Mouse (Mus musculus) midbrain, postnatal 0 days (tissue): ENCODE results near the gene N4bp2l2. TPM values are rescaled to one million over a fixed set of nuclear protein-coding genes. Genes with fewer than 3 reads are reported as not detected.
"Not testable (repeated sequence)": the region's sequence is repeated elsewhere in the genome, so short reads cannot be mapped to it uniquely, and the experiment has no call there.

Source experiments
- ATAC-seq: fragments of 200-750 bp; cut with Nextera tagmentation; 2 replicates; pipeline ENCODE4 v1.8.0; 2017; ENCODE audit warnings: moderate number of reproducible peaks, mild to moderate bottlenecking, moderate TSS enrichment, moderate library complexity; ENCODE audit not compliant: low FRiP score
- DNase-seq: peaks from one replicate; pipeline ENCODE4 v3.0.0-alpha.2; 2015; ENCODE audit warnings: low spot score
- H3K27ac ChIP-seq: fragments of 300-500 bp; sonication (generic); 2 replicates; pipeline ENCODE4 v1.5.1; 2014; ENCODE audit warnings: low read depth, mild to moderate bottlenecking, low read length, mixed read lengths
- H3K27me3 ChIP-seq: fragments of 300-500 bp; sonication (generic); 2 replicates; pipeline ENCODE4 v1.6.1; 2014; ENCODE audit warnings: low read length, control low read depth, mixed read lengths; ENCODE audit not compliant: insufficient read depth
- H3K36me3 ChIP-seq: fragments of 300-500 bp; sonication (generic); 2 replicates; pipeline ENCODE4 v1.6.1; 2014; ENCODE audit warnings: low read length, control low read depth, mixed read lengths; ENCODE audit not compliant: insufficient read depth
- H3K4me1 ChIP-seq: fragments of 300-500 bp; sonication (generic); 2 replicates; pipeline ENCODE4 v1.6.1; 2014; ENCODE audit warnings: mild to moderate bottlenecking, control low read depth, antibody characterized with exemption, low read length, mixed read lengths; ENCODE audit not compliant: insufficient read depth
- H3K4me2 ChIP-seq: fragments of 300-500 bp; sonication (generic); 2 replicates; pipeline ENCODE4 v1.6.1; 2014; ENCODE audit warnings: low read depth, mild to moderate bottlenecking, low read length, mixed read lengths; ENCODE audit not compliant: poor library complexity, severe bottlenecking
- H3K4me3 ChIP-seq: fragments of 300-500 bp; sonication (generic); 2 replicates; pipeline ENCODE4 v1.5.1; 2014; ENCODE audit warnings: low read depth, mild to moderate bottlenecking, low read length, moderate library complexity
- H3K9ac ChIP-seq: fragments of 300-500 bp; sonication (generic); replicated peaks from 2 replicates; pipeline ENCODE4 v1.6.1; 2014; ENCODE audit warnings: mild to moderate bottlenecking, low read length, moderate library complexity, mixed read lengths; ENCODE audit not compliant: poor library complexity, severe bottlenecking
- H3K9me3 ChIP-seq: fragments of 300-500 bp; sonication (generic); 2 replicates; pipeline ENCODE4 v1.6.1; 2016; ENCODE audit warnings: low read length, control low read depth
- CTCF ChIP-seq: IDR thresholded peaks from 2 replicates; pipeline ENCODE4 v1.5.1; 2016; ENCODE audit warnings: antibody characterized with exemption, mild to moderate bottlenecking
- WGBS: fragments of 180-500 bp; shearing (Covaris S2); extraction: QIAGEN DNeasy Blood & Tissue Kit; methylation state at CpG from one replicate; pipeline ENCODE4 v1.1.7; 2014; 5-methylcytosine and 5-hydroxymethylcytosine counted together
- polyA plus RNA-seq: library from polyadenylated mRNA; unstranded; fragments of >200 nt; fragmentation: Nextera tagmentation; extraction: Ambion mirVana; gene quantifications from 2 replicates; pipeline ENCODE4 v1.2.1, GENCODE M21; 2015
- total RNA-seq: library from RNA; depleted of rRNA; stranded (reverse); fragments of >200 nt; gene quantifications from 2 replicates; pipeline ENCODE4 v1.2.3, GENCODE M21; 2014

Gene N4bp2l2
- total and polyA plus RNA-seq, 2 experiments from 2014 or later: 29.1 to 38.9 TPM

DNA sequence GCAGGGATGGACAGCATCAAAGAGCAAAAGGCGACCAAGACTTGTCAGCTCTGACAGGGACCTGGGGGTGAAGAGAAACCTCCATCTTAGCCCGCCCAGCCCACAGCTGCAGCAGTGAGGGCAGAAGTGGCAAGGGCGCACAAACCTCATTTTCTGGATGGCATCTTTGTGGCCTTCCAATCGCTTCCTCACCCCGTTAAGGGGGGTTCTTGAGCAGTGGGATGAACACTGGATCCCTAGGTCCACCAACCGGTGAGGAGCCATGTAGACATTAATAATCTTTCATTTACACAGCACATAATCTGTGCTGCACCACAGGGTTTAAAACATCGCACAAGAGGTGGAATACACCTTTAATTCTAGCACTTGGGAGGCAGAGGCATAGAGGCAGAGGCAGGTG, 6.4 kb upstream of the N4bp2l2 start:
- Histone ChIP-seq H3K36me3 (no peaks in the 10 kb centered on the region), H3K9me3 (no peaks in the 10 kb centered on the region), H3K9ac (no peak overlapping the region), H3K27ac (no peak overlapping the region), H3K4me3 (no peak overlapping the region), H3K4me2 (no peak overlapping the region), H3K27me3 (no peaks in the 10 kb centered on the region), H3K4me1 (peaks cover 6% of the 10 kb centered on the region; the same call in 1 of the 2 replicates)
- no peak for ATAC-seq
- no peak for DNase-seq
- TF ChIP-seq CTCF: no peak
- WGBS: 94% methylated on average over 7 of the region's 7 CpGs

DNA sequence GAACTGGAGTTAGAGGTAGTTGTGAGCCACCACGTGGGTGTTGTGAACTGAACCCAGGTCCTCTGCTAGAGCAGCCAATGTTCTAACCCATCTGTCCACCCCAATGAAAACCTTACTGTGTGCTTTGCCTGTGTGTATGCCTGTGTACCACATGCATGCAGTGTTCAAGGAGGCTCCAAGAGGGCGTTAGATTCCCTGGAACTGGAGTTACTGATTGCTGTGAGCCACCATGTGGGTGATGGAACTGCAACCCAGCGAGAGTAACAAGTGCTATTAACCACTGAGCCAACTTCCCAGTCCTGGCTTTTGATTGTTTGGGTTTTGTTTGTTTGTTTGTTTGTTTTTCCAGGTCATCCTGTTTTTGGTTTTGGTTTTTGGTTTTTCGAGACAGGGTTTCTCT, 2.7 kb upstream of the N4bp2l2 start:
- no peak for ATAC-seq
- no peak for TF ChIP-seq CTCF
- WGBS: 64% methylated on average over 4 of the region's 4 CpGs

DNA sequence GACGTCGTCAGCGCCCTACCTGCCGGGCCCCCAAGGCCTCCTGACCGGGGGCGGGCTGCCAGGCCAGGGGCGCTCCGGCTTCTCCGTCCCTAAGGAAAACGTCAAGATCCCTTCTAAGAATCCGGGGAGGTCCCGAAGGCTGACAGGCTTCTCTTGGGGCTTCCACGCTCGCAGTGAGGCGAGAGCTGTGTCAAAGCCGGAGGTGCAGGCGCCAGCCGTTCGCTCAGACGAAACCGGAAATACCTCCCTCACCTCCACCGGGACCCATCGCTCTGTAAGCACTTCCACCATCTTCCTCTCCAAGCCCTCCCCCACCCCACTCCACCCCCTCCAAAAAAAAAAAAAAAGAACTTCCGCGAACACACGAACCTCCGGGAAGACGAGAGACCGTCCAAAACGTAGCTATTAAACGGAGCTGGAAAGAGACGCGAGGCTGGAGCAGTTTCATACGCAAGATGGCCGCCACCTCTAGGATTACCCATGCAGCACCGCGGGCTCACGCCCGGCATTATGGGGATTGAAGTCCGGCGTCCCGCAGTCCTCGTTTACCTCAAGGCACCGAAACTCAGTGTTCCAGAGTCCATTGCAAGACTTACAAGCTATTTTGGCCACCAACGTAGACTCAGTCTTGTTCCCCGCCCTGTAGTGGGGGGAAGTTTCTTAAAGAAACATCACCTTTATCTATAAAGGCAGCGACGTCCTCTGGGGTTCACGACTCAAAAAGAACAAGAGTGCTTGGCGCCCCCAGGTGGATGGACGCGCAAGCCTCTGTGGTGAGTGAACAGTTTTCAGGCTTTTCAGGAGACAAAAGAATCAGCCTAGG, 640 bp downstream of the N4bp2l2 start:
- Histone ChIP-seq H3K36me3 (peaks cover 7% of the 10 kb centered on the region; the same call in 1 of the 2 replicates), H3K4me1 (0 out of 2 replicates have a peak, but pooled peaks cover 7% of the 10 kb centered on the region), H3K4me3 (peak overlapping the region; percentile 96), H3K9me3 (no peaks in the 10 kb centered on the region), H3K27me3 (no peaks in the 10 kb centered on the region), H3K9ac (peak overlapping the region; percentile 93), H3K4me2 (peak overlapping the region; percentile 60), H3K27ac (peak overlapping the region; percentile 95)
- ATAC-seq (peak; percentile 97), DNase-seq (peak; percentile 100)
- under 1% methylated on average over 50 of the region's 52 CpGs for WGBS
- peak; percentile 91 for TF ChIP-seq CTCF

More for the DNA sequence above, 2.7 kb upstream of the N4bp2l2 start:
- Histone ChIP-seq H3K4me2 (no peak overlapping the region), H3K27me3 (no peaks in the 10 kb centered on the region), H3K27ac (no peak overlapping the region), H3K36me3 (no peaks in the 10 kb centered on the region), H3K4me1 (no peaks in the 10 kb centered on the region), H3K4me3 (no peak overlapping the region), H3K9ac (no peak overlapping the region), H3K9me3 (no peaks in the 10 kb centered on the region)
- no peak for DNase-seq

DNA sequence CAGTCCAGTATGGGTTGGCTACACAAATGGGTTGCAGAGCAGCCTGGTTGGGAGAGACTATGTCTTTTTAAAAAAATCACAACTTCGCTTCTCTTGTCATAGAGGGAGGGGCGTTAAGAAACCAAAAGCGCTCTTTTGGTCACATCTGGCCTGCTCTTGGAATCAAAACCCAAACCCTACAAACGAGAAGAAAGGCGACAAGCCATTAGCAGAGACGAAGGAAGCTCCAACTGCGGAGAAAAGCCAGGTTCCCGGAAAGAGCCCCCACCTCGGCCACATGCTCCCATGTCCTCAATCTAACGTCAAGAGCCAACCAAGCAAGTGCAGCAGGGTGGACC, 1.2 kb downstream of the N4bp2l2 start:
- no peak for DNase-seq
- Histone ChIP-seq H3K4me3 (peak overlapping the region; percentile 96), H3K4me2 (peak overlapping the region; percentile 60), H3K36me3 (peaks cover 7% of the 10 kb centered on the region; the same call in 1 of the 2 replicates), H3K4me1 (0 out of 2 replicates have a peak, but pooled peaks cover 7% of the 10 kb centered on the region), H3K9me3 (no peaks in the 10 kb centered on the region), H3K27me3 (no peaks in the 10 kb centered on the region), H3K27ac (peak overlapping the region; percentile 95), H3K9ac (peak overlapping the region; percentile 93)
- ATAC-seq: no peak; the same call in 1 of the 2 replicates
- TF ChIP-seq CTCF: no peak
- under 1% methylated on average over 10 of the region's 10 CpGs for WGBS

DNA sequence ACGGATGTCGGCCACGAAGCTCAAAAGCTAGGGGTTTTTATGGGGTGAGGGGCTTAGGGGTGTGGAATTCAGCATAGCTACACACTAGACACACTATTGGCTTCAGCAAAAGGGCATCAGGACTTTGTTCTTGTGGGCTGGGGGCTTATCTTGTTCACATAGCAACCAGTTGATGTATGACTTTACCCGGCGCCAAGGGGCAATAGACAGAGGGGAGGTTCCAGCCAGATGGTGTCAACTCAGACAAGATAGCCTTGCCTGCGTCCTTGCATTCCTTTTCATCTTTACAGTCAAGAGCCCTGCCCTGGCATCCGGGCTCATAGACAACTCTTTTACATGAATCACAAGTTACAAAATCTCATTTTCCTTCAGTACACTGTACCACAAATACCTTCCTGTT, 2.1 kb downstream of the N4bp2l2 start:
- not testable (repeated sequence) for H3K27ac ChIP-seq, H3K36me3 ChIP-seq, H3K9ac ChIP-seq, DNase-seq, H3K27me3 ChIP-seq, H3K4me2 ChIP-seq, ATAC-seq, H3K4me3 ChIP-seq, H3K4me1 ChIP-seq, H3K9me3 ChIP-seq
- WGBS: 93% methylated on average over 7 of the region's 7 CpGs

DNA sequence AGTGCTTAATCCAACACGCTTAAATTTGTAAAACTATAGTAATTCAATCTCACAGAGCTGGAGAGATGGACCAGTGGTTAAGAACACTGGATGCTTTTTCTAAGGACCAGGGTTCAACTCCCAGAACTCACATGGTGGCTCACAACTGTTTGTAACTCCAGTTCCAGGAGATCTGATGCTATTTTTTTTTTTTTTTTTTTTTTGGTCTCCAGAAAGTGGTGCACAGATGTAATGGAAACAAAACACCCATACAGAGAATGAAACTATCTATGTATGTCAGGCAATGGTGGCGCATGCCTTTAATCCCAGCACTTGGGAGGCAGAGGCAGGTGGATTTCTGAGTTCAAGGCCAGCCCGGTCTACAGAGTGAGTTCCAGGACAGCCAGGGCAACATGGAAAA, 5.7 kb downstream of the N4bp2l2 start:
- not testable (repeated sequence) for H3K4me3 ChIP-seq, ATAC-seq, H3K27ac ChIP-seq, H3K36me3 ChIP-seq, H3K4me2 ChIP-seq, H3K9ac ChIP-seq, DNase-seq, H3K9me3 ChIP-seq, H3K27me3 ChIP-seq
- WGBS: 97% methylated on average over 3 of the region's 3 CpGs
- H3K4me1 ChIP-seq: peaks cover 16% of the 10 kb centered on the region; the same call in 1 of the 2 replicates

DNA sequence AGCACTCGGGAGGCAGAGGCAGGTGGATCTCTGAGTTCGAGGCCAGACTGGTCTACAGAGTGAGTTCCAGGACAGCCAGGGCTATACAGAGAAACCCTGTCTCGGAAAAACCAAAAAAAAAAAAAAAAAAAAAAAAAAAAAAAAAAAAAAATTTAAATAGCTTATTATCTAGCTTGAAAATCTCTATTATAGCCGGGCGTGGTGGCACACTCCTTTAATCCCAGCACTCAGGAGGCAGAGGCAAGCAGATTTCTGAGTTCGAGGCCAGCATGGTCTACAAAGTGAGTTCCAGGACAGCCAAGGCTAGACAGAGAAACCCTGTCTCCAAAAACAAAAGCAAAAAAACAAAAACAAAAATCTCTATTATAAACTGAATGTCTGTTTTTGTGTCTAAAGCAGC, 6.6 kb downstream of the N4bp2l2 start:
- H3K4me3 ChIP-seq, ATAC-seq, H3K36me3 ChIP-seq, H3K27me3 ChIP-seq, H3K4me2 ChIP-seq, H3K9ac ChIP-seq, DNase-seq, H3K27ac ChIP-seq, H3K9me3 ChIP-seq: not testable (repeated sequence)
- H3K4me1 ChIP-seq: peaks cover 16% of the 10 kb centered on the region; the same call in 1 of the 2 replicates
- WGBS: 92% methylated on average over 6 of the region's 6 CpGs
